ENCODE assay signal across 17 mouse cellular contexts in genomic region chr12:26187091-26187862, GRCm38 (mm10).
DNase-seq lines count a peak whose midpoint lies in the region; ATAC-seq and TF ChIP-seq lines count a peak whose summit lies in the region.
"Had no signal": no experiment of that assay in that cellular context is flagged by ENCODE, and none has a peak within 500 bp of the region (broad histone marks: within the 10 kb centered on the region; RNA-seq: fewer than 3 reads in every experiment).

No protein-coding gene starts in this region.

- no peak overlapping the region for H3K4me2 ChIP-seq in CH12.LX (ENCODE audit: insufficient read depth, low read depth, poor library complexity, severe bottlenecking)
- H3K4me2 ChIP-seq in hindbrain, postnatal 0 days (ENCODE audit: low read depth, low read length), result no peak overlapping the region
- H3K4me2 ChIP-seq: embryonic facial prominence, embryonic 15.5 days; forebrain, embryonic 12.5 days; hindbrain, embryonic 15.5 days; midbrain, embryonic 15.5 days; neural tube, embryonic 13.5 days had no signal

- TF ChIP-seq EP300 in CH12.LX (IDR thresholded peaks at IDR 0.05; ENCODE audit: low read length), result no peak

- dilution Hi-C loops in CH12.LX (cut with MboI; ENCODE audit: extremely low pct_ligation_motif_present, extremely low pct_unique_long_range_greater_than_20kb, low sequenced_read_pairs), result no loop called here

- TF ChIP-seq CTCF in left cerebral cortex, adult 2 months (IDR thresholded peaks at IDR 0.05), result no peak
- TF ChIP-seq CTCF in CH12.LX (conservative IDR thresholded peaks at IDR 0.05 in 1 of 2, IDR thresholded peaks at IDR 0.05 in 1 of 2; ENCODE audit: low read depth in 2 of 2, low read length in 2 of 2), result no peak
- no peak for TF ChIP-seq CTCF in hindbrain, postnatal 0 days (IDR thresholded peaks at IDR 0.05; ENCODE audit: low read depth)

- H3K27me3 ChIP-seq in CH12.LX (replicated peaks), result no peaks in the 10 kb centered on the region
- H3K27me3 ChIP-seq in hindbrain, postnatal 0 days (ENCODE audit: insufficient read depth, low read length), result no peaks in the 10 kb centered on the region
- H3K27me3 ChIP-seq: embryonic facial prominence, embryonic 15.5 days; forebrain, embryonic 12.5 days; hindbrain, embryonic 15.5 days; midbrain, embryonic 15.5 days; neural tube, embryonic 13.5 days had no signal

- H3K79me2 ChIP-seq in CH12.LX (replicated peaks; ENCODE audit: control insufficient read depth, extremely low read depth, insufficient read depth, poor library complexity, severe bottlenecking), result no peaks in the 10 kb centered on the region

- intact Hi-C loops in left cerebral cortex, adult 2 months (cut with DNase I), result no loop called here

- peaks cover 3 to 40% of the 10 kb centered on the region in 2 experiments; a peak in 3 of 4 replicates for H3K4me1 ChIP-seq in CH12.LX (ENCODE audit: control insufficient read depth in 1 of 2, insufficient read depth in 2 of 2)
- H3K4me1 ChIP-seq in hindbrain, postnatal 0 days (ENCODE audit: insufficient read depth, low read length), result peaks cover 5% of the 10 kb centered on the region; the same call in 1 of the 2 replicates
- H3K4me1 ChIP-seq: embryonic facial prominence, embryonic 15.5 days had no signal

- peak overlapping the region; percentile 53 for H3K27ac ChIP-seq in left cerebral cortex, adult 2 months
- H3K27ac ChIP-seq in CH12.LX (ENCODE audit: insufficient read depth, low read depth), result no peak overlapping the region
- H3K27ac ChIP-seq in hindbrain, postnatal 0 days, result no peak overlapping the region
- H3K27ac ChIP-seq: embryonic facial prominence, embryonic 15.5 days; forebrain, embryonic 12.5 days; hindbrain, embryonic 15.5 days; layer of hippocampus, adult 2 months; limb, embryonic 10.5 days; liver, embryonic 14.5 days; midbrain, embryonic 15.5 days; neural tube, embryonic 13.5 days had no signal

- H3K9ac ChIP-seq in CH12.LX (ENCODE audit: insufficient read depth, low read depth), result no peak overlapping the region
- no peak overlapping the region for H3K9ac ChIP-seq in hindbrain, postnatal 0 days (replicated peaks; ENCODE audit: low read length)
- H3K9ac ChIP-seq: embryonic facial prominence, embryonic 15.5 days; forebrain, embryonic 12.5 days; hindbrain, embryonic 15.5 days; liver, embryonic 14.5 days; midbrain, embryonic 15.5 days; neural tube, embryonic 13.5 days had no signal

- in situ Hi-C loops in CH12.LX (cut with MboI; ENCODE audit: low pct_ligation_motif_present, low pct_unique_long_range_greater_than_20kb, low sequenced_read_pairs), result no loop called here

- WGBS in hindbrain, postnatal 0 days, result 90% methylated on average over 8 of the region's 8 CpGs

- ATAC-seq in megakaryocyte progenitor cell, adult 5-6 weeks (replicated peaks; ENCODE audit: poor library complexity), result peak; percentile 83
- no peak for ATAC-seq in hindbrain, postnatal 0 days
- ATAC-seq: midbrain, embryonic 15.5 days had no signal

- no peaks in the 10 kb centered on the region for H3K9me3 ChIP-seq in CH12.LX (replicated peaks; ENCODE audit: low read length)
- no peaks in the 10 kb centered on the region for H3K9me3 ChIP-seq in hindbrain, postnatal 0 days (ENCODE audit: low read length)
- H3K9me3 ChIP-seq: embryonic facial prominence, embryonic 15.5 days; forebrain, embryonic 12.5 days; hindbrain, embryonic 15.5 days; limb, embryonic 10.5 days; midbrain, embryonic 15.5 days; neural tube, embryonic 13.5 days had no signal

- DNase-seq in left cerebral cortex, adult 2 months (ENCODE audit: extremely low spot score in 1 of 2, low spot score in 2 of 2), result no peak
- DNase-seq in left cerebral cortex, adult 11 months (ENCODE audit: low spot score), result no peak
- no peak for DNase-seq in CH12.LX (ENCODE audit: extremely low read depth)
- peak; percentile 53 for DNase-seq in thymus, postnatal 0 days (ENCODE audit: low spot score)
- no peak for DNase-seq in hindbrain, postnatal 0 days (ENCODE audit: low spot score)
- DNase-seq in layer of hippocampus, adult 9-10 months (ENCODE audit: low spot score), result no peak
- no peak for DNase-seq in left cerebral cortex, adult 8-10 months (ENCODE audit: low spot score in 2 of 2)
- DNase-seq: cerebellum, adult 11-12 months had no signal

- no peak overlapping the region for H3K4me3 ChIP-seq in left cerebral cortex, adult 2 months
- no peak overlapping the region for H3K4me3 ChIP-seq in CH12.LX (replicated peaks in 1 of 3; ENCODE audit: low read depth in 2 of 3, low read length in 2 of 3, poor library complexity in 1 of 3)
- no peak overlapping the region for H3K4me3 ChIP-seq in hindbrain, postnatal 0 days (ENCODE audit: low read length)
- H3K4me3 ChIP-seq: embryonic facial prominence, embryonic 15.5 days; forebrain, embryonic 12.5 days; hindbrain, embryonic 15.5 days; layer of hippocampus, adult 2 months; limb, embryonic 10.5 days; midbrain, embryonic 15.5 days; neural tube, embryonic 13.5 days had no signal

- no peak for TF ChIP-seq POLR2A in CH12.LX (IDR thresholded peaks at IDR 0.05; ENCODE audit: low read depth, low read length)

- no peak for TF ChIP-seq RAD21 in CH12.LX (IDR thresholded peaks at IDR 0.05; ENCODE audit: low read depth, low read length)

- H3K36me3 ChIP-seq in CH12.LX (replicated peaks in 1 of 2; ENCODE audit: control insufficient read depth in 1 of 2, insufficient read depth in 1 of 2, low read length in 1 of 2), result no peaks in the 10 kb centered on the region
- no peaks in the 10 kb centered on the region for H3K36me3 ChIP-seq in hindbrain, postnatal 0 days (ENCODE audit: insufficient read depth, low read length)
- H3K36me3 ChIP-seq: embryonic facial prominence, embryonic 15.5 days; forebrain, embryonic 12.5 days; hindbrain, embryonic 15.5 days; limb, embryonic 10.5 days; midbrain, embryonic 15.5 days; neural tube, embryonic 13.5 days had no signal

TF ChIP-seq in CH12.LX, 34 proteins besides CTCF, POLR2A, EP300 and RAD21:
- TF ChIP-seq USF2 (conservative IDR thresholded peaks at IDR 0.05; ENCODE audit: low read depth, low read length) (no peak), ZMIZ1 (IDR thresholded peaks at IDR 0.05; ENCODE audit: low read depth, low read length) (no peak), MEF2A (IDR thresholded peaks at IDR 0.05; ENCODE audit: borderline replicate concordance, low read depth, low read length) (no peak), IRF4 (IDR thresholded peaks at IDR 0.05; ENCODE audit: low read depth, low read length) (no peak), BHLHE40 (IDR thresholded peaks at IDR 0.05; ENCODE audit: low read depth, low read length) (peak; percentile 85)
